Mouse (Mus musculus) bone marrow, adult 2 months (tissue): ENCODE data around the gene Mrpl9. TPM values are rescaled to one million over a fixed set of nuclear protein-coding genes. Genes with fewer than 3 reads are reported as not detected.

ENCODE experiments used
- H3K27ac ChIP-seq: fragments of 200-500 bp; 2 replicates; pipeline ENCODE4 v1.5.1; 2012; ENCODE audit warnings: low read depth, mild to moderate bottlenecking, control low read depth, inconsistent platforms, low read length; ENCODE audit not compliant: control insufficient read depth, poor library complexity, insufficient read depth
- H3K4me1 ChIP-seq: fragments of 200-500 bp; 2 replicates; pipeline ENCODE4 v1.6.1; 2011; ENCODE audit warnings: low read length; ENCODE audit not compliant: control insufficient read depth, insufficient read depth
- H3K4me3 ChIP-seq: fragments of 200-500 bp; replicated peaks from 2 replicates; pipeline ENCODE3; 2011; ENCODE audit warnings: mild to moderate bottlenecking, low read depth, low read length, control low read depth; ENCODE audit not compliant: control insufficient read depth
- CTCF ChIP-seq: fragments of 200-500 bp; IDR thresholded peaks from 2 replicates; pipeline ENCODE4 v1.5.1; 2011; ENCODE audit warnings: low read length, control low read depth; ENCODE audit not compliant: control insufficient read depth, insufficient read depth
- POLR2A ChIP-seq: fragments of 200-500 bp; IDR thresholded peaks from 2 replicates; pipeline ENCODE4 v1.6.1; 2011; ENCODE audit warnings: low read depth, mild to moderate bottlenecking, control low read depth, low read length, borderline replicate concordance; ENCODE audit not compliant: control insufficient read depth
- WGBS: fragments of 180-500 bp; shearing (Covaris S2); methylation state at CpG from one replicate; pipeline ENCODE4 v1.1.7; 2018; 5-methylcytosine and 5-hydroxymethylcytosine counted together
- polyA plus RNA-seq: library from polyadenylated mRNA; stranded (reverse); fragments of >200 nt; gene quantifications from 2 replicates; pipeline ENCODE4 v1.2.4, GENCODE M21; 2011; ENCODE audit warnings: low replicate concordance; ENCODE audit not compliant: missing spikeins, insufficient read depth, insufficient read length

The Mrpl9 gene
- polyA plus RNA-seq, 1 experiment: 30.4 TPM

- Histone ChIP-seq H3K27ac (no peak overlapping the region), H3K4me3 (no peak overlapping the region), H3K4me1 (no peaks in the 10 kb centered on the region)
- TF ChIP-seq POLR2A (no peak), CTCF (no peak)
- WGBS: 61% methylated on average over 4 of the region's 4 CpGs
Measured at GRCm38 (mm10) chr3:94481429-94481828, 38.3 kb downstream of the Mrpl9 start.

DNA sequence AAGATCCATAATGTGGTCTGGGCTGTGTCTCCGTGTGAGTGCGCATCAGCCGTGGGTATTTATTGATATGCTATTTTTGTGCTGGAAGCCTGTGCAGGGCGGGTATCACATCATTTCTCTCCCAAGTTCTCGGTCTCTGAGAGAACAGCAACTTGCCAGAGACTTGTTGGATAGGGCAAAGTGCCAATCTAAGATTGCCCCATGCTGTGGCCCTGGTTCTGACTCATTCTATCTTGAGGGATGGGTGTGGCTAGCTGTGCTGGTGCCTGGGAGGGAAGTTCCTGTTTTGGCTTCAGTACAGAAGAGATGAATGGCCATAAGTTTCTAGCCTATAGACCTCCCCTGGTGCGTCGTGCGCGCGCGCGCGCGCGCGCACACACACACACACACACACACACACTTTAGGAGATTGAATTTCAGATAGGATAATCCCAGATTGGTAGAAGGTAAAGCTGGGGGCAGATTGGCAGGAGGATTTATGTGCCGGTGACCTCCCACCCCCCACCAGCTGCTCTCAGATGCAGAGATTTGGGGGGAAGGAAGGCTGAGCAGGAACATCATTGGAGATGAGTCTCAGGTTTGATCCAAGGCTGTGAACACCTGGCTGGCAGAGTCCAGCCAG, 39.8 kb downstream of the Mrpl9 start:
- Histone ChIP-seq H3K4me3 (no peak overlapping the region), H3K4me1 (no peaks in the 10 kb centered on the region), H3K27ac (no peak overlapping the region)
- WGBS: 81% methylated on average over 17 of the region's 17 CpGs
- TF ChIP-seq POLR2A (no peak), CTCF (no peak)

DNA sequence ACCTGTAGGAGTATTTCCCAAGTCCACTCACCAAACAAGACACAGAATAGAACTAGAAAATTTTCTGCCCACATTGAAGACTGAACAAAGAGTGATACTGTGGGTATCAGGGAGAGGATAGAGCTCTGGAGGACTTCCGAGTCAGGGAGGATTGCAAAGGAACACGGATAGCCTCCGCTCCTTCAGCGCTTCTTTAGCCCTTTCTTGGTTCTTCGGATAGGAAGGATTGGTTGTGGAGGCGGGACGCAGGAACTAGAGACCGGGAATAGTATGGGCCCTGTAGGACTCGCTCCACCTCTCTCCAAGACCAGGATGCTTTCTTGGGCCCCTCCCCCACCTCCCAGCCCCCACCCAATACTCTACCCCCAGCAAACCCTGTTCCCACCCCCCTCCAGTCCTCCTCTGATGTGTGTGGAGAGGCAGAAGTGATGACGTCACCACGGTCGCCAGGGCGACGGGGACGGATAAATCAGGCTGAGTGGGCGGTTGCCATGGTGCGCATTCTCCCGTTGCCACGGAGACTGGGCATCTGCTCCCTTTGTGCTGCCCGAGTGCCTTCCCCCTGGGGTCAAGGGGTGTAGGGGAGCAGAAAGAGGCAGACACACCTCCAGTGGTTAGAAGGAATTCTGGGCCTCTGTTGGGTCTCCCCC, 40.8 kb downstream of the Mrpl9 start:
- Histone ChIP-seq H3K4me3 (no peak overlapping the region), H3K27ac (no peak overlapping the region), H3K4me1 (no peaks in the 10 kb centered on the region)
- WGBS: 60% methylated on average over 20 of the region's 20 CpGs
- TF ChIP-seq CTCF (no peak), POLR2A (no peak)

DNA sequence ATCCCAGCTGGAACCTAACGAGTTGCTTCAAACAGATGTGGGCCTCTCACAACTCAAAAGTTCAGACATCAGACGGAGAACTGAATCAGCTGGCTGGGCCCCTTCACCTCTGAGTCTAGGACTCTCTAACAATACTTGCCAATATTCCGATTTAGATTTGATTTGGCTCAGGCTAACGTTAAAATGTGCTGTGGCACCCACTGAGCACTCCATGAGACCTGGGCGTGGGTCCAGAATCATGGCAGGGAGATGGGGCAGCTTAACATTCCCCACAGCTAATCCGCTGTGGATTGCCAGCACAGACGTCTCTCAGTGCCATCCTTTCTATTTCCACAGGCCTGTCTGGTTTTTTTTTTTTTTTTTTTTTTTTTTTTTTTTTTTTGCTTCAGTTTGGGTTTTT, 42.8 kb downstream of the Mrpl9 start:
- TF ChIP-seq POLR2A: no peak
- TF ChIP-seq CTCF: no peak

DNA sequence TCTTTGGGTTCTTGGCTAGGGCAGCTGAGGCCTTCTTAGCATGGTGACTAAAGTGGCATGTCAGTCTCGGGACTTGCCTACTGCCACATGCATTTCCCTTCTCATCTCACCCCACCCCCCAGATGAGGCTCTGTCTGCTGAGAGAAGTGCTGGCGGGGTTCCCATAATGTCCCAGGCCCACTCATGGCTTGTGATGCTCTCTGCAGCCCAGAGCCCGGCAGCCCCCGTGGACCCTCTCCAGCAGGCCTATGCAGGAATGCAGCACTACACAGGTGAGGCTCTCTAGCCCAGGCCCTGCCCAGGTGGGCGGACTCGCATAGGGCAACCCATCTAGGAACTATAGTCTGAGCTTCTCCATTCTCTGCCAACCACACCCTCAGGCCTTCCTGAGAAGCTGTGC, 44.5 kb downstream of the Mrpl9 start:
- TF ChIP-seq POLR2A (no peak), CTCF (no peak)
- Histone ChIP-seq H3K4me1 (no peaks in the 10 kb centered on the region), H3K4me3 (no peak overlapping the region), H3K27ac (no peak overlapping the region)
- WGBS: 67% methylated on average over 6 of the region's 6 CpGs

More for the DNA sequence above, 42.8 kb downstream of the Mrpl9 start:
- Histone ChIP-seq H3K4me1 (no peaks in the 10 kb centered on the region), H3K27ac (no peak overlapping the region), H3K4me3 (no peak overlapping the region)
- 78% methylated on average over 7 of the region's 7 CpGs for WGBS

DNA sequence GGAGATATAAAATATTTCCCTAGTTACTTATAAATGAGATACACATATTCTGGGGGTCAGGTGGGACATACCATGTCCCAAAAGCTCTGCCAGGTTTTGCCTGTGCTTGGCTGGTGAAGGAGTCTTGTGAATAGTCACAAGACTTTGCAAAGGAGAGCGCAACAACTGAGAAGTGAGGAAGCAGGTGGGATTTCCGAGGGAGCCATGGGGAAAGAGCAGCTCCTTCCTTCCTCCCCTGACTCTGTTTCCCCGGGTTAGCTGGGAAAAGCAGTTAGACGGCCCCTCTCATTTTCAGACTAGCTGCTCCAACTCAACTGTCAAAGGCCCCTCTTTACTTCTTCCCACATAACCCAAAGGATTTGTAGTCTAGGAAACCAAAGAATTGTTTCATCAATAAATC, 54.0 kb downstream of the Mrpl9 start:
- H3K4me3 ChIP-seq: no peak overlapping the region
- no peaks in the 10 kb centered on the region for H3K4me1 ChIP-seq
- WGBS: 76% methylated on average over 4 of the region's 4 CpGs
- no peak overlapping the region for H3K27ac ChIP-seq
- no peak for TF ChIP-seq CTCF
- no peak for TF ChIP-seq POLR2A

Other genes with a start within 250 kb of the Mrpl9 start
- not detected in 2 replicates for gene Gm5286, start 246.6 kb upstream of the Mrpl9 start, polyA plus RNA-seq
- not detected in 2 replicates for gene Gm4778, start 179.3 kb upstream of the Mrpl9 start, polyA plus RNA-seq
- 0.74 and 2.3 TPM in 2 replicates for gene Them4, start 133.2 kb upstream of the Mrpl9 start, polyA plus RNA-seq
- not detected in 2 replicates for gene Them5, start 101.2 kb upstream of the Mrpl9 start, polyA plus RNA-seq
- not detected in 2 replicates for gene C2cd4d, start 80.9 kb upstream of the Mrpl9 start, polyA plus RNA-seq
- 0.54 and 0.57 TPM in 2 replicates for gene Rorc, start 70.5 kb upstream of the Mrpl9 start, polyA plus RNA-seq
- gene Lingo4, start 44.8 kb upstream of the Mrpl9 start, polyA plus RNA-seq: 0.36 and 1.2 TPM in 2 replicates
- 3.4 TPM in 2 replicates for gene Tdrkh, start 30.0 kb upstream of the Mrpl9 start, polyA plus RNA-seq
- 1.2 and 1.7 TPM in 2 replicates for gene Oaz3, start 597 bp downstream of the Mrpl9 start, polyA plus RNA-seq
- gene Celf3, start 35.0 kb downstream of the Mrpl9 start, polyA plus RNA-seq: 0.61 TPM in 1 of 2 replicates, not detected in the other
- gene Riiad1, start 37.0 kb downstream of the Mrpl9 start, polyA plus RNA-seq: 3.5 and 13.6 TPM in 2 replicates
- gene Snx27, start 139.4 kb downstream of the Mrpl9 start, polyA plus RNA-seq: 13.9 and 14.1 TPM in 2 replicates
- gene Gm10972, start 199.8 kb downstream of the Mrpl9 start, polyA plus RNA-seq: not detected in 2 replicates
- gene Tuft1, start 215.6 kb downstream of the Mrpl9 start, polyA plus RNA-seq: 3.8 and 7.4 TPM in 2 replicates